Mouse (Mus musculus) frontal cortex, adult 2 months (tissue): ENCODE measurements around the gene Fem1b. TPM values are rescaled to one million over a fixed set of nuclear protein-coding genes. Genes with fewer than 3 reads are reported as not detected.
A peak's percentile ranks its signal among the peaks of the same experiment; 100 is the strongest.
"Not testable (repeated sequence)": the region's sequence is repeated elsewhere in the genome, so short reads cannot be mapped to it uniquely, and the experiment has no call there.

Source experiments
- DNase-seq, 2 experiments: peaks; one replicate each; pipeline ENCODE4 v3.0.0; 2022; ENCODE audit warnings: low spot score in 1 of 2; ENCODE audit errors: extremely low spot score in 1 of 2
- polyA plus RNA-seq: library from polyadenylated mRNA; depleted of rRNA; stranded (reverse); fragments of >200 nt; gene quantifications from 2 replicates; pipeline ENCODE4 v1.2.3, GENCODE M21; 2012

Gene Fem1b
- polyA plus RNA-seq, 1 experiment = 44.5 TPM

- peak in 1 of 2 experiments; percentile 66 for DNase-seq
Measured at GRCm38 (mm10) chr9:62827939-62828652, 16.4 kb upstream of the Fem1b start.

GRCm38 (mm10) chr9:62826456-62826855 lies 14.7 kb upstream of the Fem1b start:
- DNase-seq = no peak

GRCm38 (mm10) chr9:62825791-62826393 lies 14.2 kb upstream of the Fem1b start:
- no peak for DNase-seq

- DNase-seq = no peak
Measured at GRCm38 (mm10) chr9:62821811-62822210, 10.1 kb upstream of the Fem1b start.

GRCm38 (mm10) chr9:62820829-62821228 lies 9.1 kb upstream of the Fem1b start:
- DNase-seq = no peak

GRCm38 (mm10) chr9:62819910-62820309 lies 8.2 kb upstream of the Fem1b start:
- not testable (repeated sequence) for DNase-seq

GRCm38 (mm10) chr9:62819494-62819893 lies 7.8 kb upstream of the Fem1b start:
- DNase-seq = no peak

GRCm38 (mm10) chr9:62817828-62818614 lies 6.3 kb upstream of the Fem1b start:
- DNase-seq = no peak

- peak in 1 of 2 experiments; percentile 71 for DNase-seq
Measured at GRCm38 (mm10) chr9:62817099-62817571, 5.4 kb upstream of the Fem1b start.

GRCm38 (mm10) chr9:62816323-62817098 lies 4.8 kb upstream of the Fem1b start:
- no peak for DNase-seq

- DNase-seq = no peak
Measured at GRCm38 (mm10) chr9:62814751-62815150, 3.0 kb upstream of the Fem1b start.

GRCm38 (mm10) chr9:62812216-62813049 lies 699 bp upstream of the Fem1b start:
- no peak for DNase-seq

- DNase-seq = peak in 1 of 2 experiments; percentile 42
Measured at GRCm38 (mm10) chr9:62810543-62811515, 905 bp downstream of the Fem1b start.

GRCm38 (mm10) chr9:62810095-62810494 lies 1.6 kb downstream of the Fem1b start:
- no peak for DNase-seq

GRCm38 (mm10) chr9:62799218-62799617 lies 12.5 kb downstream of the Fem1b start:
- DNase-seq = not testable (repeated sequence)

GRCm38 (mm10) chr9:62789856-62790255 lies 21.9 kb downstream of the Fem1b start:
- no peak for DNase-seq

GRCm38 (mm10) chr9:62786721-62787120 lies 25.0 kb downstream of the Fem1b start:
- DNase-seq = peak in 1 of 2 experiments; percentile 63

GRCm38 (mm10) chr9:62784233-62784632 lies 27.5 kb downstream of the Fem1b start:
- no peak for DNase-seq
